Mouse (Mus musculus): ENCODE data around the gene Agap1.
A peak's percentile ranks its signal among the peaks of the same experiment; 100 is the strongest.
"Not testable (repeated sequence)": the region's sequence is repeated elsewhere in the genome, so short reads cannot be mapped to it uniquely, and the experiment has no call there.

The Agap1 gene

GRCm38 (mm10) chr1:89501891-89502290 lies 47.3 kb downstream of the Agap1 start:
- not testable (repeated sequence) for DNase-seq (ENCODE audit: low spot score in 2 of 2)

GRCm38 (mm10) chr1:89509196-89509595 lies 54.6 kb downstream of the Agap1 start:
- no peak for DNase-seq (ENCODE audit: low spot score in 2 of 2)

GRCm38 (mm10) chr1:89509763-89510340 lies 55.2 kb downstream of the Agap1 start:
- DNase-seq (ENCODE audit: low spot score in 2 of 2): no peak

GRCm38 (mm10) chr1:89510731-89511130 lies 56.1 kb downstream of the Agap1 start:
- DNase-seq (ENCODE audit: low spot score in 2 of 2): no peak

- DNase-seq (ENCODE audit: low spot score in 2 of 2): no peak
Measured at GRCm38 (mm10) chr1:89513616-89514283, 59.1 kb downstream of the Agap1 start.

GRCm38 (mm10) chr1:89515808-89516560 lies 61.4 kb downstream of the Agap1 start:
- no peak for DNase-seq (ENCODE audit: low spot score in 2 of 2)

- DNase-seq (ENCODE audit: low spot score in 2 of 2): no peak
Measured at GRCm38 (mm10) chr1:89517817-89518216, 63.2 kb downstream of the Agap1 start.

- no peak for DNase-seq (ENCODE audit: low spot score in 2 of 2)
Measured at GRCm38 (mm10) chr1:89519914-89520643, 65.5 kb downstream of the Agap1 start.

GRCm38 (mm10) chr1:89521406-89521805 lies 66.8 kb downstream of the Agap1 start:
- no peak for DNase-seq (ENCODE audit: low spot score in 2 of 2)

GRCm38 (mm10) chr1:89521935-89522535 lies 67.4 kb downstream of the Agap1 start:
- DNase-seq (ENCODE audit: low spot score in 2 of 2): no peak

GRCm38 (mm10) chr1:89524369-89524768 lies 69.8 kb downstream of the Agap1 start:
- DNase-seq (ENCODE audit: low spot score in 2 of 2): peak; percentile 78 to 91

GRCm38 (mm10) chr1:89524998-89525397 lies 70.4 kb downstream of the Agap1 start:
- no peak for DNase-seq (ENCODE audit: low spot score in 2 of 2)

- no peak for DNase-seq (ENCODE audit: low spot score in 2 of 2)
Measured at GRCm38 (mm10) chr1:89525825-89526224, 71.2 kb downstream of the Agap1 start.

- no peak for DNase-seq (ENCODE audit: low spot score in 2 of 2)
Measured at GRCm38 (mm10) chr1:89528671-89529276, 74.2 kb downstream of the Agap1 start.

- no peak for DNase-seq (ENCODE audit: low spot score in 2 of 2)
Measured at GRCm38 (mm10) chr1:89533702-89534101, 79.1 kb downstream of the Agap1 start.

- DNase-seq (ENCODE audit: low spot score in 2 of 2): no peak
Measured at GRCm38 (mm10) chr1:89535206-89535605, 80.6 kb downstream of the Agap1 start.

GRCm38 (mm10) chr1:89538163-89538946 lies 83.7 kb downstream of the Agap1 start:
- no peak for DNase-seq (ENCODE audit: low spot score in 2 of 2)

- no peak for DNase-seq (ENCODE audit: low spot score in 2 of 2)
Measured at GRCm38 (mm10) chr1:89539127-89539526, 84.5 kb downstream of the Agap1 start.

- DNase-seq (ENCODE audit: low spot score in 2 of 2): no peak
Measured at GRCm38 (mm10) chr1:89541151-89541550, 86.5 kb downstream of the Agap1 start.

- DNase-seq (ENCODE audit: low spot score in 2 of 2): no peak
Measured at GRCm38 (mm10) chr1:89542464-89542863, 87.9 kb downstream of the Agap1 start.

GRCm38 (mm10) chr1:89543312-89543711 lies 88.7 kb downstream of the Agap1 start:
- no peak for DNase-seq (ENCODE audit: low spot score in 2 of 2)
